Mouse (Mus musculus): ENCODE data around the gene Sco1.

The Sco1 gene

GRCm38 (mm10) chr11:67043007-67043406 is 9.5 kb upstream of the Sco1 start:
- DNase-seq (ENCODE audit: low spot score in 2 of 2), result no peak

DNA sequence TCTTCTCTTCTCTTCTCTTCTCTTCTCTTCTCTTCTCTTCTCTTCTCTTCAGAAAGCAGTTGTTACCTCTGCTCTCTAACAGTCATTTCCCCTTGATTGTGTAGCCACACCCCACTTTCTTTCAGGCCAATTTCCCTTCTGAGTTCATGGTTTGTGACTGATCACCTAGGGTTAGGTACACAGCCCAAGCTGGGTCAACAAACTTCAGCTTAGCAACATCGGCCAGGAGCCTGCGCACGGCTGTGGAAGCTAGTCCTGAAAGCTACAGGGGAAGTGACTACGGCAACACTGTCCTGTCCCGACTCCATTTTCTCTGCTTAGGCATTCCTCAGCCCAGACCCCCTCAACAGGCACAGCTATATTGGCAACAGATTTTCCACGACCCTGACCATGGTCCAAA is 7.5 kb upstream of the Sco1 start:
- DNase-seq (ENCODE audit: low spot score in 2 of 2), result no peak

DNA sequence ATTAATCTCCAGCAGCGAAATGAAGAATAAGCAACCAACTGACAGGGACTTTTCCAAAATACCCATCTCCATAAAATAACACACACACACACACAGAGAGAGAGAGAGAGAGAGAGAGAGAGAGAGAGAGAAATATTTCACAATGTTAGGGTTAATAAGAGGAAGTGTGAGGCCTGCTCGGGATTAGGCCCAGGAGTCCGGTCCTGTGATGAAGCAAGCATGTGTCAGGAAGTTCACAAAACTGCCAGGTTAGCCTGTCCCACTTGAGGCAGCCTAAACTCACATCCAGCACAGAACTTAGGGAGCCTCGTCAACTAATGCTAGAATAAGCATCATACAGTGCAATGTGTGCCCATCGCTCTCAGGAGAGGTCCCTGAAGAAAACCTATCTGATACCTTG is 5.3 kb upstream of the Sco1 start:
- DNase-seq (ENCODE audit: low spot score in 2 of 2), result no peak

GRCm38 (mm10) chr11:67048496-67048895 is 4.0 kb upstream of the Sco1 start:
- DNase-seq (ENCODE audit: low spot score in 2 of 2), result no peak

DNA sequence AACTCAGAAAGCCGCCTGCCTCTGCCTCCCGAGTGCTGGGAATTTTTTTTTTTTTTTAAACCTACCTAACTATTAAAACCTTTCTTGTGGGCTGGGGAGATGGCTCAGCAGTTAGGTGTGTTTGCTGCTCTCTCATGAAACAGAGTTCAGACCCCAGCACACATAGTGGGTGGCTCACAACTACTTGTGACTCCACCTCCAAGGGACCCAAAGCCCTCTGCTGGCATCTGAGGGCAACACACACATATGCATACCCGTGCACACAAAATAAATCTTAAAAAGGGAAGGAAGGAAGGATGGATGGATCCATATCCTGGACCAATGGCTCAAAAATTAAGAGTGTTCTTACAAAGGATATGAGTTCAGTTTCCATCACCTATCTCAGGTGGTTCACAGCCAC is 3.2 kb upstream of the Sco1 start:
- DNase-seq (ENCODE audit: low spot score in 2 of 2), result no peak

- no peak for DNase-seq (ENCODE audit: low spot score in 2 of 2)
Observed at GRCm38 (mm10) chr11:67051676-67052320, 672 bp upstream of the Sco1 start.

GRCm38 (mm10) chr11:67054754-67055365 is 2.4 kb downstream of the Sco1 start:
- no peak for DNase-seq (ENCODE audit: low spot score in 2 of 2)

DNA sequence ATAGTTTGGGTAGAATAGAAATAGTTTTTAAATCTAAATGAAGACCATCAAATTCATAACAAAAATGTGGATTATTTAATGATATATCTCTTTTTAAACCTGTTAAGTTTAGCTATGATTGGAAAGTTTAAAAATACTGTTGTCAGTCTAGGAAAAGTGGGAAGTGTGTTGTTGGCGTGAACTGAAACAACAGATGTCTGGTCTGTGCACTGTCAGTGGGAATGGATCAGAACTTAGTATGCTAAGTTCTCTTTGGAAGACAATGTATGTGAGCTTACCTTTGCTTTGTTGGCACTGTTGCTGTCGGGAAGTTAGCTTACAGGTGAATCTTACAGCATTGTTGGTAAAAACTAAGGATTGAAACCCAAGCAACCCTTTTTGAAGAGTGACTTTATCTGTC is 8.8 kb downstream of the Sco1 start:
- DNase-seq (ENCODE audit: low spot score in 2 of 2), result no peak

DNA sequence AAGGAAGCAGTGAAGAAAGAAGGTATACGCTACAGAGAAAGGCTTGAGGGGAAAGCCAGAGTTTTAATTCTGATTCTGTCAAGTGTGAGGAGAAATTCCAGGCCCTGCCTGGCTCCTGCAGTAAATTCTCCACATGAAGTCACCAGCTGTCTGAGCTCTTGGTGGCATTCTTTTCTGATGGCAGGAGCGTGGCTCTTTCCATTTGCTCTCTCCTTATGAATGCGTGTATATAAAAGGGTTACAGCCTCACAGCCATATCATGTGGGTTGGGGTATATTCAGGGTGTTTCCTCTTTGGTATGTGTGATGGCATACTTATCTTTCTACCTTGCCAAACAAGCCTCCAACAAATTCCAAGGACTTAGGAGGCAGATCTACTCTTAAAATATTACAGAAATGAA is 10.3 kb downstream of the Sco1 start:
- no peak for DNase-seq (ENCODE audit: low spot score in 2 of 2)

DNA sequence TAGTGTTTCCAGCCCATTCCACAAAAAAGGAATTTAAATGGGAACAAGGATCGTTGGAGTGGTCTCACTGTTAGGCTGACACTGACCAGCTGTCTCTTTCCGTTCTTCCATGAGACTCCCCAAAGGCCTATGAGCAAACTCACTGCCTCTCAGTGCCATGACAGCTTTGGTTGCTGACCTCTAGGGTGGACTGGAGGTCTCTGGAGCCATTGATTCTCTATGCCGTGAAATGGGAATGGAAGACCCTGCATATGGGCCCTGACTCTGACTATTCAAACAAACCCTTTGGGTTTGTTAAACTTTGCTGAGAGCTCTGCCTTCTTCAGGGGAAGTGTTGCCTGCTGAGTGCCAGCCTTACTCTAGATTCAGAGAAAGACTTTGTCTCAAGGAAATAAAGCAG is 15.3 kb downstream of the Sco1 start:
- DNase-seq (ENCODE audit: low spot score in 2 of 2), result no peak

GRCm38 (mm10) chr11:67072615-67073130 is 20.2 kb downstream of the Sco1 start:
- no peak for DNase-seq (ENCODE audit: low spot score in 2 of 2)

DNA sequence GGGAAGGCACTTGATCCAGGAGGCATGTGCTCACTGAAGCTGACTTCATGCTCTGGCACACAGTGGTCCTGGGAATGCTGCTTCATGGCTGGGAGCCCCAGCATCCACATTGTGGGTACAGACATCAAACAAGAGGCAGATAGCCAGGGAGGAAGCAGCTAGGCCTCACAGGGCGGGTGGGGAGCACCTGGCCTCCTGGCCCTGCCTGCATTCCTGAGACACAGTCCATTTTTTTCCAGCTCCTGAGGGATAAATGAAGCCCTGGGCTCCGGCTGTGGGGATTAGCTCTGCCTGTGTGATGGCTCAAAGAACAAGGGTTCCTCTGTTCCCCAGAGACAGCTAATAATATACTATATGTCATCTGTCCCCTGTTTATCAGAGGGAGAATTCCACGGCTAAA is 22.6 kb downstream of the Sco1 start:
- no peak for DNase-seq (ENCODE audit: low spot score in 2 of 2)

DNA sequence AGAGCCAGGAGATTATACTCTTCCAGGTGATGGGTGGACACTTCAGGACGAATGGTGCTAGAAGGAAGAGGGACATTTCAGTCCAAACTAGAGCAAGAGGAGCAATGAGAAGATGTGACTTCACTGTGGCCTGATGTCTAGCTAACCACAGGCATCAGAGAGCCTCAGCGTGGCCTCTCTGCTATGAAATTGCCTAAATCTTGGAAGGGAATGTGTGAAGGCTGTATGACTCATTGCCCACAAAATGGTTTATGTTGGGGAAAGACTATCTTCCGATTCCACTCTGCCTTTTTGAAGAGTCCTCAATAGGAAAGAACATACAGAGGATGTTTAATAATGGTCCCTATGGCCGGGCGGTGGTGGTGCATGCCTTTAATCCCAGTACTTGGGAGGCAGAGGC is 24.3 kb downstream of the Sco1 start:
- no peak for DNase-seq (ENCODE audit: low spot score in 2 of 2)

DNA sequence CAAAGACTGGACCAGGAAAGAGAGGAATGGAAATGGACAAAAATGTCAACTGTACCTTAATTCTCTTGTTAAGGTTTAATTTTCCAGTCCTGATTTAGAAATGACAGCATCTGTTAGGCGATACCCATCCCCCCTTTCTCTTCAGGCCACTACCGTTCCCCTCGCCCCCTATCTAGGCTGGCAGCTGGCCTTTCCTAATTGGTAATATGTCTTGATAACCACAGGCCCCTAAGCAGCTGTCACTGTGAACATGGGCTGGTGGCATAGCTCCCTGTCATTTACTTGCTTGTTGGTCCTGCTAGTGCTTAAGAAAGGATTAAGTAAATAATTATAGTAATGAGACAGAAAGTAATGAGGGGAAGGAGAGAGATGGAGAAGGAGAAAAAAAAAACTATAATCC is 25.0 kb downstream of the Sco1 start:
- DNase-seq (ENCODE audit: low spot score in 2 of 2), result no peak

DNA sequence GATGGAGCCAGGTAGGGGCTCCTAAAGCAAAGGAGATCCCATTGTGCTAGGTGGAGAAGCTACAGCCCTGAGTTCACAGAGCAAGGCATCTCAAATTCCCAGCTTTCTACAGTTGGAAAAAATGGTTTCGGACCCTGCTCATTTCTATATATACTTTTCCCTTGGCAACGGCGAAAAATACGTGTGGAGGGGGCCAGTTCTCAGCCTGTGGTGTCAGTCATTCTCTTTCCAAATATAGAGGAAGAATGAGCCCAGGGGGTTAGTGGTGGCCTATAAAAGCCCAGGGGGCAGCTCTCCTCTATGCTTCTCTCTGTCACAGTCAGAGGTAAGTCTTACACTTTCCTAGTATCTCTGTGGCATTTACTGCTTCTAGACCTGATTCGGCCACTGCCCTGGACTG is 25.5 kb downstream of the Sco1 start, which contains the start of gene Myh3:
Myh3 (plus strand) TSS at position 301 of the 400 bp plus-strand sequence.
- DNase-seq (ENCODE audit: low spot score in 2 of 2), result no peak

DNA sequence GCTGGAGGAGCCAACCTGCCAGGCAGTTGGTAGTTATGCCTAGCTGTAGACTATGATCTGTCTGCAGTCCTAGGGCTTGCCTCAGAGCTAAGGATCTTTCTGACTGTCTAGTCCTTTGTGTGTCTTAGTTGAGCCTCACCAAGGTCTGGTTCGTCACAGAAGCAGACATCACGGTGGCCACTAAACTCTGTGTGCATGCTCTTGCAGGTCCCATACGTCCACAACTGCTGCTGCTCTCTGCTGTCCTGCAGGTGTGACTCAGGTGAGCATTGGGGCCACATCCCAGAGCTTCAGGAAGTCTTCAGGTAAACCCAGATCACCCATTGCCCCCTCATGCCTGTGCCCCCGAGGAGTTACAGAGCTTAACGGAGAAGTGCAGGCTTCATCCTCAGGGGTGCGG is 26.4 kb downstream of the Sco1 start:
- no peak for DNase-seq (ENCODE audit: low spot score in 2 of 2)

DNA sequence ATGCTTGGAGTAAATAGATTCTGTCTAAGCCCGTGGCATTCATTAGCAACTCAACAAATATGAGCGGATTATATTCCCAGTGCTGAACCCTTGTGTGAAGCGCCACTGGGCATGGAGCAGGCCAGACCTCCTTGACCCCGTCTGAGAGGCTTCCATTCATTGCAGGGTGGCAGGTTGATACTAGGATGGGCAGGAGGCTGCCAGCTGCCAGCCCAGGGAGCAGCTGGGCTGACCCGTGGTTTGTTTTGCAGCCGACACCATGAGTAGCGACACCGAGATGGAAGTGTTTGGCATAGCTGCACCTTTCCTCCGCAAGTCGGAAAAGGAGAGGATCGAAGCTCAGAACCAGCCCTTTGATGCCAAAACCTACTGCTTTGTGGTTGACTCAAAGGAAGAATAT is 27.3 kb downstream of the Sco1 start:
- no peak for DNase-seq (ENCODE audit: low spot score in 2 of 2)

DNA sequence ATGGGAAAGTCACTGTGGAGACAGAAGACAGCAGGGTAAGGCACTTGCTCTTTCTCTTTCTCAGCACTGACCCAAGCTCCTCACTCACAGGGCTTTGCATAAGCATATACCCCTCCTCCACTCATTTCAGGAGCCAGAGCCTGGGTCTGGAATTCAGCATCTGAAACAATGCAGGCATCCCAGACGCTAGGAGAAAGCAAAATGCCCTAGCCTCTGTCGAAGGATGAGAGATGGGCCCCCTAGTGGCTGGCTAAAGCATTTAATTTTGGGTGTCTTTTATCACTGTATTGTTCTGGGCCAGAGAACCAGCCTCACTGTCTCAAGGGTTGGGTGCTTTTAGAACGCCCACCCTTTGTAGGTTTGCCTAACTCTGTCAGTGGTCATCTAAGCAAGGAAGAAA is 27.7 kb downstream of the Sco1 start:
- DNase-seq (ENCODE audit: low spot score in 2 of 2), result no peak

- no peak for DNase-seq (ENCODE audit: low spot score in 2 of 2)
Observed at GRCm38 (mm10) chr11:67081125-67081649, 28.7 kb downstream of the Sco1 start.

DNA sequence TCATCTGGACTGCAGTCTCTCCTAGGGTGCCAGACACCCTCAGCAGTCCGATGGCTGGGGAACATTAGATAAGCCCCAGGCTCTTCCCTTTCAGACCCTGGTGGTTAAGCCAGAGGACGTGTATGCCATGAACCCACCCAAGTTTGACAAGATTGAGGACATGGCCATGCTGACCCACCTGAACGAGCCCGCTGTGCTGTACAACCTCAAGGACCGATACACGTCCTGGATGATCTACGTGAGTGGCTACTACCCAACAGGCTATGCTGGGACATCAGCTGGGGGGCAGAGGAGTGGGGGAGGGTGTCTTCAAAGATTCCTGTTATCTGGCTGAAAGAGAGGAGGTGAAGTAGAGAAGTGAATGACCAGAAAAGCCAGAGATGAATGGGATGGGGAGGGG is 29.7 kb downstream of the Sco1 start:
- no peak for DNase-seq (ENCODE audit: low spot score in 2 of 2)

DNA sequence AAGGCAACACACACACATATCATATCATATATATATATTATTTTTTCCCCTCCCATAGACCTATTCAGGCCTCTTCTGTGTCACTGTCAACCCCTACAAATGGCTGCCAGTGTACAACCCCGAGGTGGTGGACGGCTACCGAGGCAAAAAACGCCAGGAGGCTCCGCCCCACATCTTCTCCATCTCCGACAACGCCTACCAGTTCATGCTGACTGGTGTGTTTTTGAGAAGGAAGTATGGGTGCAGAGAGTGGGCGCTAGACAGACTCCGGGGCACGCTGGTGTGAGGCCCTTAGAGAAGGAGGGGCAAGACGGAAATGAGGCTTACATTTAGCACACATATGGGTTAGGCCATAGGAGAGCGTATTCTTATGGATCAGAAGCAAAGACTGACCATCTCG is 30.3 kb downstream of the Sco1 start:
- no peak for DNase-seq (ENCODE audit: low spot score in 2 of 2)

GRCm38 (mm10) chr11:67083239-67083638 is 30.8 kb downstream of the Sco1 start:
- DNase-seq (ENCODE audit: low spot score in 2 of 2), result no peak

DNA sequence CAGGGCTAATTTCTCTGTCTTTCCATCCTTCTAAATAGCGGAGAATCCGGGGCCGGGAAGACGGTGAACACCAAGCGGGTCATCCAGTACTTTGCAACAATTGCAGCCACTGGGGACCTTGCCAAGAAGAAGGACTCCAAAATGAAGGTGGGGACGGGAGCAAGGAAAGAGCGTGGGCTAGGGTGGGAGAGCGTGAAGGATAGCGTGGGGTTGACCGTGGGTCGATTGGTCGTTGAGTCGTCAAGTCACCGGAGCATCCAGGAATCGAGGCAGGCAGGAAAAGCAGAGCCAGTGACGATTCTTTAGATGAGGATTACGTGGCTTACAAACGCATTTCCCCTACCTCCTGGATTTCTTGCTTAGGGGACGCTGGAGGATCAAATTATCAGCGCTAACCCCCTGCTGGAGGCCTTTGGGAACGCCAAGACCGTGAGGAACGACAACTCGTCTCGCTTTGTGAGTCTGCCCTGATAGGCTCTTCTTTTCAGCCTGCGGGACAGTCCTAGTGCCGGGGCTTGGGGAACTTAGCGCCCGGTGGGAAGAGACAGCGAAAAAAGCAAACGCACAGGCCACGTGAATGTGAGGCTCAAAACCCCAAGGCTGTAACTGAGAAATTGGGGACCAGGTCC is 31.4 kb downstream of the Sco1 start:
- no peak for DNase-seq (ENCODE audit: low spot score in 2 of 2)
